In genomic region chr6:24586885-24587284, GRCm38 (mm10) we compare ENCODE assay signal across 12 mouse cellular contexts. TPM values are rescaled to one million over a fixed set of nuclear protein-coding genes. Genes with fewer than 3 reads are reported as not detected.
DNase-seq lines count a peak whose midpoint lies in the region; ATAC-seq and TF ChIP-seq lines count a peak whose summit lies in the region.
"Had no signal": no experiment of that assay in that cellular context is flagged by ENCODE, and none has a peak within 500 bp of the region (broad histone marks: within the 10 kb centered on the region; RNA-seq: fewer than 3 reads in every experiment).

No protein-coding gene starts in this region.

- H3K4me2 ChIP-seq in heart, embryonic 11.5 days, result no peak overlapping the region
- H3K4me2 ChIP-seq: embryonic facial prominence, embryonic 15.5 days had no signal

- WGBS in heart, embryonic 11.5 days (ENCODE audit: insufficient replicate concordance), result 10% methylated on average over 3 of the region's 3 CpGs

- no peaks in the 10 kb centered on the region for H3K27me3 ChIP-seq in heart, embryonic 11.5 days (ENCODE audit: control insufficient read depth, insufficient read depth, low read length)
- H3K27me3 ChIP-seq: embryonic facial prominence, embryonic 15.5 days had no signal

- TF ChIP-seq CTCF in gastrocnemius, adult 2 months (IDR thresholded peaks at IDR 0.05), result no peak

- H3K4me3 ChIP-seq in gastrocnemius, adult 2 months, result no peak overlapping the region; the same call in 1 of the 2 replicates
- H3K4me3 ChIP-seq in heart, embryonic 11.5 days (ENCODE audit: low read depth, low read length), result no peak overlapping the region
- H3K4me3 ChIP-seq: embryonic facial prominence, embryonic 15.5 days had no signal

- intact Hi-C loops in gastrocnemius, adult 2 months (cut with DNase I), result no loop called here

- ATAC-seq in heart, embryonic 11.5 days (replicated peaks; ENCODE audit: insufficient number of reproducible peaks, low FRiP score, low TSS enrichment), result no peak
- no peak for ATAC-seq in granulocyte monocyte progenitor cell, adult 5-6 weeks (replicated peaks; ENCODE audit: poor library complexity, severe bottlenecking)

- H3K36me3 ChIP-seq in heart, embryonic 11.5 days (ENCODE audit: control insufficient read depth, insufficient read depth, low read length), result no peaks in the 10 kb centered on the region
- H3K36me3 ChIP-seq: embryonic facial prominence, embryonic 15.5 days had no signal

- no peak overlapping the region for H3K9ac ChIP-seq in heart, embryonic 11.5 days (ENCODE audit: low read depth, low read length)
- H3K9ac ChIP-seq: embryonic facial prominence, embryonic 15.5 days; liver, embryonic 14.5 days had no signal

- peak overlapping the region; percentile 84 for H3K27ac ChIP-seq in gastrocnemius, adult 2 months
- H3K27ac ChIP-seq in heart, embryonic 11.5 days (ENCODE audit: low read depth, low read length), result peak overlapping the region; percentile 78
- H3K27ac ChIP-seq: embryonic facial prominence, embryonic 15.5 days; liver, embryonic 14.5 days had no signal

- peaks cover 14% of the 10 kb centered on the region for H3K4me1 ChIP-seq in heart, embryonic 11.5 days (ENCODE audit: control insufficient read depth, insufficient read depth, low read length)
- H3K4me1 ChIP-seq: embryonic facial prominence, embryonic 15.5 days had no signal

- H3K9me3 ChIP-seq in heart, embryonic 11.5 days (replicated peaks; ENCODE audit: control insufficient read depth, low read length), result no peaks in the 10 kb centered on the region
- H3K9me3 ChIP-seq: embryonic facial prominence, embryonic 15.5 days had no signal

- DNase-seq in gastrocnemius, adult 2 months, result peak; percentile 75
- DNase-seq in gastrocnemius, postnatal 10 days, result no peak
- peak; percentile 98 for DNase-seq in adipocyte (ENCODE audit: low spot score)
- DNase-seq in kidney, postnatal 4 days, result peak; percentile 61 to 68
- no peak for DNase-seq in left cerebral cortex, adult 8-10 months (ENCODE audit: low spot score in 2 of 2)
- DNase-seq in cerebellum, adult 9-11 months, result no peak

RNA-seq across cellular contexts. Expression of gene Lmod2, which starts 10.7 kb away (rescaled TPM):
- total RNA-seq in gastrocnemius, adult 2 months (2021), result 100 to 1,000 TPM; 105 to 286 TPM
- total RNA-seq in gastrocnemius, postnatal 10 days (2021), result 100 to 1,000 TPM; 126 TPM
- 43.7 and 53.6 TPM in 2 replicates for polyA plus RNA-seq in heart, embryonic 11.5 days (2014; fragmentation: Nextera tagmentation; extraction: Ambion mirVana)
- total RNA-seq in granulocyte monocyte progenitor cell, adult 5-6 weeks (2014; fragmentation: Nextera tagmentation), result not detected in 2 replicates
- total RNA-seq in granulocyte monocyte progenitor cell, adult 5-6 weeks (2017), result 0.26 TPM in 1 of 2 replicates, not detected in the other
- total RNA-seq in left cerebral cortex, adult 8-10 months (2022), result under 1 TPM in 2 of 4 experiments, not detected in 2; 0.37 to 0.42 TPM
- total RNA-seq: MEL had no signal
- polyA plus RNA-seq: stomach, embryonic 14.5 days had no signal

RNA-seq across cellular contexts. Expression of gene Asb15, which starts 58.9 kb away (rescaled TPM):
- 10 to 100 TPM; 34.9 to 54.5 TPM for total RNA-seq in gastrocnemius, adult 2 months (2021)
- total RNA-seq in gastrocnemius, postnatal 10 days (2021), result 1 to 10 TPM; 2.8 to 3.3 TPM
- 0.11 and 0.15 TPM in 2 replicates for polyA plus RNA-seq in heart, embryonic 11.5 days (2014; fragmentation: Nextera tagmentation; extraction: Ambion mirVana)
- not detected in 2 replicates for total RNA-seq in granulocyte monocyte progenitor cell, adult 5-6 weeks (2014; fragmentation: Nextera tagmentation)
- not detected in 2 replicates for total RNA-seq in granulocyte monocyte progenitor cell, adult 5-6 weeks (2017)
- total RNA-seq in left cerebral cortex, adult 8-10 months (2022), result not detected
- total RNA-seq: MEL had no signal
- polyA plus RNA-seq: embryonic facial prominence, embryonic 15.5 days; stomach, embryonic 14.5 days had no signal

RNA-seq across cellular contexts. Expression of gene Ndufa5, which starts 59.1 kb away (rescaled TPM):
- total RNA-seq in gastrocnemius, adult 2 months (2021), result 100 to 1,000 TPM; 579 to 752 TPM
- total RNA-seq in gastrocnemius, postnatal 10 days (2021), result 100 to 1,000 TPM; 486 to 517 TPM
- polyA plus RNA-seq in heart, embryonic 11.5 days (2014; fragmentation: Nextera tagmentation; extraction: Ambion mirVana), result 597 and 625 TPM in 2 replicates
- total RNA-seq in granulocyte monocyte progenitor cell, adult 5-6 weeks (2014; fragmentation: Nextera tagmentation), result 168 and 178 TPM in 2 replicates
- total RNA-seq in granulocyte monocyte progenitor cell, adult 5-6 weeks (2017), result 309 and 362 TPM in 2 replicates
- total RNA-seq in left cerebral cortex, adult 8-10 months (2022), result 100 to 1,000 TPM; 252 to 307 (median 286) TPM

Comparison
In these comparisons a context has a peak if more than half of its experiments do, and no peak if none do; other contexts are left out.
1. DNase-seq: peak in gastrocnemius, adult 2 months (single experiment), adipocyte (single experiment) and kidney, postnatal 4 days (2 of 2); none in gastrocnemius, postnatal 10 days (single experiment), left cerebral cortex, adult 8-10 months (0 of 2) and cerebellum, adult 9-11 months (single experiment).
2. RNA of gene Asb15, which starts 58.9 kb away (total RNA-seq): 34.9 to 54.5 TPM in gastrocnemius, adult 2 months; 2.8 to 3.3 TPM in gastrocnemius, postnatal 10 days, not detected in left cerebral cortex, adult 8-10 months and not detected in granulocyte monocyte progenitor cell, adult 5-6 weeks; every median in the first group is over 4 times any median in the second.
3. RNA of gene Lmod2, which starts 10.7 kb away (total RNA-seq): 105 to 286 TPM in gastrocnemius, adult 2 months and 126 TPM in gastrocnemius, postnatal 10 days; 0.37 to 0.42 TPM in left cerebral cortex, adult 8-10 months and 0.26 TPM in granulocyte monocyte progenitor cell, adult 5-6 weeks; every median in the first group is over 10 times any median in the second.